Mouse (Mus musculus) liver, adult 2 months (tissue): ENCODE measurements around the gene Abca8a.

Source experiments
- CTCF ChIP-seq: fragments of 200-500 bp; IDR thresholded peaks from 2 replicates; pipeline ENCODE4 v1.5.1; 2011; ENCODE audit warnings: low read depth, low read length, control low read depth
- POLR2A ChIP-seq: fragments of 200-500 bp; IDR thresholded peaks from 2 replicates; pipeline ENCODE4 v1.6.1; 2011; ENCODE audit warnings: low read length, control low read depth; ENCODE audit not compliant: insufficient read depth; ENCODE audit errors: extremely low read depth

DNA sequence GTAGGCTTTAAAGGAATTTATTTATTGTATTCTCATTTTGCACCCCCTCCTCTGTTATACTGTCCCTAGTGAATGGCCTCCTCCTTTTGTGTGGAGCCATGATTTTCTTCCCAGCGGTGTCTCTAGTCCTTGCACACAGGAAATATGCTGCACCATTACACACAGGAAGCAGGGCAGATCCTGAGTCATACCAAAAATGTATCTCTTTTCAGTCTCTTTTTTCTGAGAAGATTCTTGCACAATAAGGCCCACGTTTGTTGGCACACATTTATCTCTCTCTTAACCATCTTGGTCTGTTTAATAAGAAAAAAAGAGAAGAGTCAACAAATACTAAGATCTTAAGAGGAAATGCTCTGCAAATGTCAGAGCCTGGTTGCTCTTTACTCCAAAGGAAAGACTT lies 4.5 kb downstream of the Abca8a start:
- no peak for TF ChIP-seq POLR2A
- TF ChIP-seq CTCF = no peak
